Mouse (Mus musculus): ENCODE results near the gene Rnf151.
A peak's percentile ranks its signal among the peaks of the same experiment; 100 is the strongest.
"Not testable (repeated sequence)": the region's sequence is repeated elsewhere in the genome, so short reads cannot be mapped to it uniquely, and the experiment has no call there.

Gene Rnf151

DNA sequence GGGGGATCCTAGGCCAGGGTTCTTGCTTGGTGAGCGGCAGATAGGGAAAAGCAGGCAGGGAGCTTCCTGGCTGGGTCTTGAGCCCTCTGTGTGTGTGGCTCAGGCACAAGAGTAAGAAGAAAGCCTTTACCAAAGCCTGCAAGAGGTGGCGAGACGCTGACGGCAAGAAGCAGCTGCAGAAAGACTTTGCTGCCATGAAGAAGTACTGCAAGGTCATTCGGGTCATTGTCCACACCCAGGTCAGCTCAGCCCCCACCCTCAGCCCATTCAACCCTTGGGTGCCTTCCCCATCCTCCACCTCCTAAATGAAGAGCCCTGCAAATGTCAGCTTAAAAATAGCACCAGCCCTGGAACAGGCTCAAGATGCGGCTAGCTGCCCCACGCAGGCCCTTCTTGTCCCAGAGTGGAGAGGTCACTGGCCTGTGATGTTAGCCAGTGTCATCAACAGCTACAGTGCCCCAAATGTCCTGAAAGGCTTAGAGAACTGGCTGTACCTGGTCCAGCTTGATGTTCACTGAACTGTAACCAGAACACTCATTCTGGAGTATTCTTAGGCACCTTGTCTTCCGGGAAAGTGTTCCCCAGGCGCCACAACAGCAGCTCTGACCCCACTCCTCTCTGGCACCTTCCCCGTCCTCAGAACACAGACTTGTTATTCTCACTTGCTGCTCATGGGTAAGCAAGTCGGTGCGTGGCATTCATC lies 14.5 kb upstream of the Rnf151 start:
- DNase-seq (ENCODE audit: low read depth, low spot score), result no peak

DNA sequence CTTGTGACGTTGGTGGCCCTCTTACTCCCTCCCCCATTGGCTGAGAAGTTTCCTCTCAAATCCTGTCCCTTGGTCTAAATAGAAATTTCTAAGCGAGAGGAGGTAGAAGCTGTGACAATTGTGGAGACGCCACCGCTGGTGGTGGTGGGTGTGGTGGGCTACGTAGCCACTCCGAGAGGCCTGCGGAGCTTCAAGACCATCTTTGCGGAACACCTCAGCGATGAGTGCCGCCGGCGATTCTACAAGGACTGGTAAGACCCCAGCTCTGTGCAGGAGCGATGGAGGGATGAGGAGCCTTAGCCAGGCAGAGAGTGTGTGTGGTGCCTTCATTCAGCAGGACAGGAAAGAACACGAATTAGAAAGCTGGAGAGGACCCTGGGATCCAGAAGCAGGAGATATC lies 12.9 kb upstream of the Rnf151 start:
- no peak for DNase-seq (ENCODE audit: low read depth, low spot score)

DNA sequence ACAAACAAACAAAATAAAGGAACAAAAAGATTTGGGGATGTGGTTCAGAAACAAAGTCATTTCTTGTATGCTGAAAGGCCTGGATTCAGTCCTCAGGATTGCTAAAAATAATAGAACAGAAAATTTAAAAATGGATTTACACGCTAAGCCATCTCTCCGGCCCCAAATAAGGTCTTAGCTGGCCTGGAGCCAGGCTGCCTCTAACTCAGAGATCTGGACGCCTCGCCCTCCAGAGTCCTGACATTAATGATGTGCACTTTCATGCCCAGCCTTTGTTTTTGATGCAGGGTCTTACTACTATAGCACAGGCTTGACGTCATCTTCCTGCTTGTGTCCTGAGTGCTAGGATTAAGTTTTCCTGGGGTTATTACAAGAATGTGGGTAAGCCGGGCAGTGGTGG lies 11.2 kb upstream of the Rnf151 start:
- no peak for DNase-seq (ENCODE audit: low read depth, low spot score)

DNA sequence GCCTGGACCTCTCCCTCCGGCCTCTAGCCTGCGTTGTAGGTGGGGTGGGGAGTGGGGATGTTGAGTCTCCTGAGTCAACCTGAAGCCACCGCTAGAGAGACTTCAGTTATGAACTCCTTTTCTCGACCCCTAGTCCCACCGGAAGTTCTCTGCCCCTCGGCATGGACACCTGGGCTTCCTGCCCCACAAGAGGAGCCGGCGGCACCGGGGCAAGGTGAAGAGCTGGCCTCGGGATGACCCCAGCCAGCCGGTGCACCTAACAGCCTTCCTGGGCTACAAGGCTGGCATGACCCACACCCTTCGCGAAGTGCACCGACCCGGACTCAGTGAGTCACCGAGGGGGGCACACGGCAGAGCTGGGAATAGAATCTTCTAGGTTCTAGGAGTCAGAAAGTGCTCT lies 10.3 kb upstream of the Rnf151 start:
- no peak for DNase-seq (ENCODE audit: low read depth, low spot score)

DNA sequence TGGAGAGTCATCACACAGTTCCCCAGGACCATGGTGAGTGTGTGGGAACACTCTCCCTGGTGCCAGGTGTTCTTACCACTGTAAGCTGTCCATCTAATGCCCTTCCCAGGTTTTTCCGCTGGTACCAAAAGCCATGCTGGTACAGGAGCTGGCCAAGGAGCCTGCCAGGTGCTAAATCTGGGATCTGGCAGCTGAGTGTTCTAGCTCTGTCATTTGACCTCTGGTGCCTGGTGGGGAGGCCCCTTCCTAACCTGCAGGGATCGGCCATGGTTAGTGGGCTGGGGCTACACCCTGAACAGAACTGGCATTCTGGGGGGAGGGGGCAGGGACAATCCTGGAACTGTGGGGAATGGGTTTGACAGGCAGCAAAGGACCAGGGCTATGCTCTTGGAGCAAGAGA lies 9.8 kb upstream of the Rnf151 start, which contains the start of gene Rpl3l:
Rpl3l (plus strand) TSS at position 203 of the 400 bp plus-strand sequence.
- DNase-seq (ENCODE audit: low read depth, low spot score), result no peak

DNA sequence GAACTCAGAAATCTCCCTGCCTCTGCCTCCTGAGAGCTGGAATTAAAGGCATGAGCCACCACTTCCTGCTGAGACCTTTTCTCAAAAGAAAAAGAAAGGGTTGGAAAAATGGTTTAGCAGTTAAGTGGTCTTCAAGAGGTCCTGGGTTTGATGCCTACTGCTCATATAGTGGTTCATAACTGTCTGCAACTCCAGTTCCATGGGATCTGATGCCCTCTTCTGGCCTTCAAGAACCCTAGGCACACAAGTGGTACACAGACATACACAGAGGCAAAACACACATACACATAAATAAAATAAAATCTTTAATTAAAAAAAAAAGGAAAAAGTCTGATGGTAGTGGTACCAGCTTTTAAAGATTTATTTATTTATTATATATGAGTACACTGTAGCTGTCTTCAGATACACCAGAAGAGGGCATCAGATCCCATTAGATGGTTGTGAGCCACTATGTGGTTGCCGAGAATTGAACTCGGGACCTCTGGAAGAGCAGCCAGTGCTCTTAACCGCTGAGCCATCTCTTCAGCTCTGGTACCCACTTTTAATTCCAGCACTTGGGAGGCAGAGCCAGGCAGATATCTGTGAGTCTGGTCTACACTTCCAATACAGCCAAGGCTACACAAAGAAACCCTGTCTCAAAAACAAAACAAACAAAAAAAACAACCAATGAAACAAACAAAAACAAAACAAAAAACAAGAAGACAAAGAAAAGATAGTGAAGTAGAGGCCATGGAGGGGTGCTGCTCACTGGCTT lies 8.0 kb upstream of the Rnf151 start:
- DNase-seq (ENCODE audit: low read depth, low spot score), result no peak

DNA sequence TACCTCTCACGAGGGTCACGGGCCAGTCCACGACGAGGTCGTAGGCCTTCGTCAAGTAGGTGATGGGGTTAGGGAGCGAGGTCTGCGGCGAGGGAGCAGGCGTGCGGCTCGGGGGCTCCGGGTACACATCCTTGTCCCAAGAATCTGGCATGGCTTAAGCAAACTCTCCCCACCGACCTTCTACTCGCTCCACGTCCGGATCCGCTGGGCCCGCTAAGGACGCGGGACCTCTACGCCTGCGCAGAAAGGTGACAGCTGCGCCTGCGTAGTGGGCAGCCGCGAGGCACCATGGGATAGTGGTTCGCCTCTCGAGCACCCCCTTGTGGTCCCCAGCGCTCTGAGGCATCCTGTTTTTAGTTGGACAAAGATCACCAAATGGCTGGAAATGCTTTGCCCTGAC lies 6.3 kb upstream of the Rnf151 start, which contains the start of gene Ndufb10:
Ndufb10 (minus strand) TSS at position 295 of the 400 bp plus-strand sequence.
- DNase-seq (ENCODE audit: low read depth, low spot score), result peak; percentile 98

DNA sequence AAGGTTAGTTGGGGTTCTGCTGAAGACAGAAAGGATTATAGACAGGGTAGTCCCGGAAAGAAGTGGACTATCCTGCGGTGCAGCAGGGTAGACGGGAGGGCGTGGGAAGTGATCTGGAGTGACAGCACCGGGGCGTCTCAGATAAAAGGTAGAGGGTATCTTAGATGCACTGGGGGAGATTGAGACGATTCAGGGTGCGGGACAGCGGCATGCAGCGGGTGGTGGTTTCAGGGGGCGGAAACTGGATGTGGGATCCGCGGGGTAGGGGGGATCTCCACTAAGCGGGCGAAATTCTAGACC lies 6.0 kb upstream of the Rnf151 start:
- peak; percentile 53 for DNase-seq (ENCODE audit: low read depth, low spot score)

DNA sequence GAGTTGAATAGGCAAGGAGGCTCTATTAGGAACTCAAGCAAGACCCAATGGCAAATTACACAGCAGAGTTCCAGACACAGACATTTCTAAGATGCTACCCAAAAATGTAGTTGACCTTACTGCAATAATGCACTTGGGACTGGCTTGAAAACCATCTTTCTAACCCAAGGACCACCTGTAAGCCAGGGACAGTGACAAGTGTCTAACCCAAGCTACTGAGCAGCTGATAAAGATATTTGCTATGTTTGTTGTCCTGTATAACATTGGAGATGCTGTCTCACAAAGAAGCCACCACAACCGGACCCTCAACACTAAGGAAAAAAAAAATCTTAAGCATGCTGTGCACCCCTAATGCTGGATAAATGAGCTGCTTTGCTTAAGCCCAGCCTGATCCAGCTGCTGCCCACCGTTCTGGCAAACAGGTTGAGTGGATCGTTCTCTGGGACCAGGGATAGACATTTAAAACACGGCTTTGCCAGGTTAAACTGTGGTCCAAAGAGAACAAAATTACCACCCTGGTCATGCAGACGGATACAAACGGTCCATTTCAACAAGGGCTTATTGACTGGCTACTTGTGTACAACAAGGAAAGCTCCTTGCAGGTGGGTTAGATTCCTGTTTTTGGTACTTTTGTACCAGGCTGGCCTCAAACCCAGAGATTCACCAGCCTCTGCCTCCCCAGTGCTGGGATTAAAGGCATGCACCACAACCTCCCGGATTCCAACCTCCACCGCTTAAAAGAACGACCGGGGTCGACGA lies 5.4 kb upstream of the Rnf151 start:
- no peak for DNase-seq (ENCODE audit: low read depth, low spot score)

DNA sequence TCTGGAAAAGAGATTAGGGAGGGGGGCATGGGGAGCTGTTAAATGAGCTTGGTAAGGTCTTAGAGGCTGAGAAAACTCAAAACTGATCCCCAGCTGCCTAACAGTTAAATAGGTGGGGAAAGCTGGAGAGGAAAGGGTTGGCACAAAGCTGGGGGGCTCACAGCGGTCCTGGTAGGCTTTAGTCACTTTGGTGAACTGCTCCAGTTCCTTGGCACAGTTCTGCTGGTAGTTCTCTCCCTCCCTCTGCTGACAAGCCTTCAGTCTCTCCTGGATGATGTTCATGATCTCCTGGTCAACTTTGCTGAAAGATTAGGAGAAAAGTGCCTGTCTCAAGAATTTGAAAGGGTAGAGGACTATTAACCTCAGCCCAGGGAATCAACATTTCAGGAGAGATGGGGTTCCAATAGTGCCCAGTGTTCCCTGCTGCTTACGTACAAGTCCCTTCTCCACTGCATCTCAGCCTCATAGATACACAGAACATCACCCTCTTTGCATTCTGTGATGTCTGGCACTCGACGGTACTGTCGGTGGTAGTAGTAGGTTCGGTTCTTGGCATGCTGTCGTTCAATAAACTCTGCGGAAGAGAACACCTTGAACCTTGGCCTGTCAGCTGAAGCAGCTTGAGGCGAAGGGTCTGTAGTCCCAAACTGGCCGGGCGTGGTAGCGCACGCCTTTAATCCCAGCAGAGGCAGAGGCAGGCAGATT lies 4.5 kb upstream of the Rnf151 start:
- DNase-seq (ENCODE audit: low read depth, low spot score), result no peak

DNA sequence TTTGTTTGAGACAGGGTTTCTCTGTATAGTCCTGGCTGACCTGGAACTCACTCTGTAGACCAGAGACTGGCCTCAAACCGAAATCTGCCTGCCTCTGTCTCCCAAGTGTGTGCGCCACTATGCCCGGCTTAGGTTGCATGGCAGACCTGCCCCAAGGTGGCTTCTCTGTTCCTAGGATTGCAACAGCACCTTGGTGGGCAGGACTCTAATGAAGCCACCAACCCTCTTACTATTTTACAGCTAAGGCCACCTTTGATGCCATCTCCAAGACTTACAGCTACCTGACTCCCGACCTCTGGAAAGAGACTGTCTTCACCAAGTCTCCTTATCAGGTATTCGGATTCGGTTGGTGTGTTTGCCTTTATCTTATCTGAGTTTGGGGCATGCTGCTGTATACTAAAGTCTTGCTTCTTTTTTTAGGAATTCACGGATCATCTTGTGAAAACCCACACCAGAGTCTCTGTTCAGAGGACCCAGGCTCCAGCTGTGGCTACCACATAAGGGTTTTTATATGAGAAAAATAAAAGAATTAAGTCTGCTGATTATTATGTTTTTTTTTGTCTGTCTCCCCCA lies 3.6 kb upstream of the Rnf151 start:
- DNase-seq (ENCODE audit: low read depth, low spot score), result not testable (repeated sequence)

DNA sequence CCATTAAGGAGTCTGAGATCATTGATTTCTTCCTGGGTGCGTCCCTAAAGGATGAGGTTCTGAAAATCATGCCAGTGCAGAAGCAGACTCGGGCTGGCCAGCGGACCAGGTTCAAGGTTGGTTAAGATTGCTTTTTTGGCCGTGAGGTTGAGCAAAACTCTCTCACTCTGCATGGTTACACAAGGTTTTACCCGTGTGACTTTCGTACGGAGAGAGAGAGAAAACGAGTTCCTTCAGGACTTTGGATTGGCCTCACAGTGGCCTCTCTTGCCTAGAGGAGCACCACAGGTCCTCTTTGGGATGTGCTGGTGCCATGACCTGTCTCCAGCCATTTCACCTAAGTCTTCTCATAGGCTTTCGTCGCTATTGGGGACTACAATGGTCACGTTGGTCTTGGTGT lies 2.8 kb upstream of the Rnf151 start:
- DNase-seq (ENCODE audit: low read depth, low spot score), result peak; percentile 31

DNA sequence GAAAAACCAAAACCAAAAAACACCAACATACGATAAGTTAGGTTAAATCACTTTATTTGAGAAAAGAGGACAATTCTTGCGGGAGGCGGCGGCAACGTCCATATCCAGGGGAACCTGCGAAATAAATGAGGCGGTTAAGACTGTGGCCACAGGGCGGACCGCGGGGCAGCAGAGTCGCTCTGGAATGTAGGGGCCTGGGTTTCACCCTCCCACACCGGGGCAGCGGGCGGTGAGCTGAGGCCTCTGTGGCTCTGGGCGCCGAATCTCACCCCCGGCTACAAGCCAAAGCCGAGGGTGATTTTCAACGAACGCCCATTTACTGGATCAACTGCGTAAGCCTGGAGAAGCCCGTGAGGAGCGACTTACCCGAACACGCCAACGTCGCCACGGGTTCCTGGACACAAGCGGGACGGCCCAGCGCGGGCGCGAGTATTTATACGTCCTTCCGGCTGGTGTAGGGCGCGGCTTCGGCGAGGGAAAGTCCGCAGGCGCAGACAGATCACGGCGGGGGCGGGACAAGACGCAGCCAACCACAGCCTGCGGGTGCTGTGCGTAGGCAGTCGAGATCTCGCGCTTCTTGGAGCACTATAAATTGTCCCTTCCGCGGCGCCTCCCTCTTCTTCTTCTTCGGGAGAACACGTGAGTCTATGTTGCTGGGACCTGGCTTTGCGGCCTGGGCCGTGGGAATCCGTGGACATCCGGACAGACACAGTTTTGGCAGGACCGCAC lies 1.8 kb upstream of the Rnf151 start:
- peak; percentile 99 for DNase-seq (ENCODE audit: low read depth, low spot score)

DNA sequence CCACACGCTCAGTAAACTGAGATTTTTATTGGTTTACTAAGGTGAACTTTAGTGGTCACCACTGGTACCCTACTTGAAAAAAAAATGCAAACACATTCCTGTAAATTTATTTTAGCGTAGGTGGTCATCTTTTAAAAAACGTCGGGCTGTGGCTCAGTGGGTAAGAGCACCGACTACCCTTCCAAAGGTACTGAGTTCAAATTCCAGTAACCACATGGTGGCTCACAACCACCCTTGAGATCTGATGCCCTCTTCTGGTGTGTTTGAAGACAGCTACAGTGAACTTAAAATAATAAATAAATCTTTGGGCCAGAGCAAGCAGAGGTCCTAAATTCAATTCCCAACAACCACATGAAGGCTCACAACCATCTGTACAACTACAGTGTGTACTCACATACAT lies 1.1 kb upstream of the Rnf151 start:
- not testable (repeated sequence) for DNase-seq (ENCODE audit: low read depth, low spot score)

DNA sequence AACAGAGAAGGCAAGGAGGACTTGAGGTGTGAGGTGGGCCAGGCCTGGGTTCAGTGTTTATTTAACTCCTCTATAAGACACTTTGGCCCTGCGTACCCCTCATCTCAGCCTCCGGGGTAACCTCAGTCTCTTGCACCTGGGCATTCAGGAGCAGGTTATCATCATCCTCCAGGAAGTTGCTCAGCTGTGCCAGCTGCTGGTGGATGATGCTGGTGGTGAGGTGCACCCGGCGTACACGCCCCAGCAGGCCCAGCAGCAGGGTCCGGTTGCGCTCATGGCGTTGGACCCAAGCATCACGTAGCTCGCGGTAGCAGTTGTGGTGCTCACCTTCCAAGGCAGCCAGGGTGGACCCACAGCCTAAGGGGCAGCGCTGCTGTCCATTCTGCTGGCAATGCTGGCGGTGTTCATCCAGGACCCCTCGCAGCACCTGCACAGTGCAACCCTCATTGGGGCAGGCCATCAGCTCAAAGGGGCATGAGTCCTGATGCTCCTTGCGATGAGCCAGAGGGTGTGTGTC lies 1.6 kb downstream of the Rnf151 start:
- no peak for DNase-seq (ENCODE audit: low read depth, low spot score)

DNA sequence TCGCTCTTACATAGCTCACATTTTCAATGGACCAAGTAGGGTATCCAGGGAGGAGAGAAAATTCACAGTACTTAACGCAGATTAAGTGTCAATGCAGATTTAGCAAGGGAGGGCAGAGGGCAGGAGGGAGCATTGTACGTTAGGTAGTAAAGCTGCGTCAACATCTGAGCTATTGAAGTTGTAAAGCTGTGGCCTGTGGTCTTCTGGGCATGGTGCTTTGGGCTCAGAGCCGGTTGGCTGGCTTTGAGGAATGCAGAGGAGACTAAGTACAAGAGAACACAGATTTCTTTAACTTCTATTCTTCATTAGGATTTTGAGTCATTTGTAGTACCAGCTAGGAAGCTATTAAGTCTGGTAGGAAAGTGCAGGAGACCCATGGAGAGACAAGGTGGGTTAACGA lies 2.3 kb downstream of the Rnf151 start:
- DNase-seq (ENCODE audit: low read depth, low spot score), result no peak

DNA sequence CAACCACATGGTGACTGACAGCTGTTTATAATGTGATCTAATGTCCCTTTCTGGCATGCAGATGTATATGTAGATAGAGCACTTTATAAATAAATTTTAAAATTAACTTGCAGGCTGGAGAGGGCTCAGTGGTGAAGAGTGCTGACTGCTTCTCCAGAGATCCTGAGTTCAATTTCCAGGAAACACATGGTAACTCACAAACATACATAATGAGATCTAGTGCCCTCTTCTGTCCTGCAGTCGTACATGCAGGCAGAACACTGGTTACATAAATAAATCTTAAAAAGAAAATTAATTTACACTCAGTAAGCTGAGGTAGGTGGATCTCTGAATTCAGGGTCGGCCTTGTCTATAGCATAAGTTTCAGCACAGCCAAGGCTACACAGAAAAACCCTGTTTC lies 9.2 kb downstream of the Rnf151 start:
- peak; percentile 78 for DNase-seq (ENCODE audit: low read depth, low spot score)

DNA sequence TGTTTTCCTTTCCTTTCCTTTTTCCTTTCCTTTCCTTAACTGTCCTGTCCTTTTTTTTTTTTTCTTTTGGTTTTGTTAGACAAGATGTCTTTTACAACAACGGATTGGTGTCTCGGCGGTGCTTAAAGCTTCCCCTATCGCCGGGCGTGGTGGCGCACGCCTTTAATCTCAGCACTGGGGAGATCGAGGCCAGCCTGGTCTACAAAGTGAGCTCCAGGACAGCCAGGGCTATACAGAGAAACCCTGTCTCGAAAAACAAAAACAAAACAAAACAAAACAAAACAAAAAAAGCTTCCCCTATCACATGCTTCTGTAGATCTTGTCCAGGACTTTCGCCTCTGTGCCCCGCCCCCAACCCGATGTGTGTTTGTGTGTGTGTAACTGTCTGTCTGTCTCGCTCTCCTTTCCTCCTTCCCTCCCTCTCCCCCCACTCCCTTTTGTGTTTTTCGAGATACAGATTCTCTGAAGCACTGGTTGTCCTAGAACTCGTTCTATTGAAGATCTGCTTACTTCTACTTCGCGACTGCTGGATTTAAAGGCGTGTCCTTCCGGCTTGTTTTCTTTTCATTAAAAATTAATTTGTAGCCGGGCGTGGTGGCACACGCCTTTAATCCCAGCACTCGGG lies 9.9 kb downstream of the Rnf151 start:
- DNase-seq (ENCODE audit: low read depth, low spot score), result peak; percentile 54

DNA sequence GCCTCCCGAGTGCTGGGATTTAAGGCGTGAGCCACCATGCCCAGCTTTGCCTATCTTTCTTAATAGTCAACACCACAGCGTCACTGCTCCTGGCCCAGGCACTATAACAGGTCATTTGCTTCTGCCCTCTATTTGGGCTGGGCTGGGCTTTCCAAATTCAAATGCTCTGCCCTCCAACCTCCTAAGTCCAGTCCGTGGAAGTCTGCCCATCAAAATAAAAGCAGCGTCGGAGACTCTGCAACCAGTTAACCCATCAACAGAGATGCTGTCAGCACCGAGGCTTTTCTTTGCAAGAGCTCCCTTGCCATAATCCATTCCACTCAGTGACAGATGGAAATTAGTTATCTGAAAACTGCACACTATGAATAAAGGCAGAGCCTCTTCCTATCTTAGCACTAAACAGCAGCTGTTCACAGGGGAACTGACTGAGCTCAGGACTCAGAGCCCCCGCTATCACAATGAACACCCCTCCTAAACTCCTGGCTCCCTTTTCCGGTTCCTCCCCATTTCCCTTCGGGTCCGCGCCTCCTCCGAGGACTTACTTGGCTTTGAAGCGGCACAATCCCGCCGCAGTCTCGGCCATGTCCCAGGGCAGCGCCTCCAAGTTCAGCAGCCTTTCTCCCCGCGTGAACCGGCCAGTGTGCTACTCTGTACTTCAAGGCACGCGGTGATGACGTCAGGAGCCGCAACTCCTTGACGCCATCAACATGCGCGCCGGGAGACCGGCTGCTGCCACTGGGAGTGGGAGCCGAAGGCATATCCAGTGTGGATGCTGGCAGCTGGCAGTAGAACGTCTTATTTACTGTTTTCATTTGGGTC lies 10.7 kb downstream of the Rnf151 start, which contains the start of gene Tbl3:
Tbl3 (minus strand) TSS at position 679 of the 819 bp plus-strand sequence.
- peak; percentile 95 for DNase-seq (ENCODE audit: low read depth, low spot score)
